13 mouse cellular contexts compared by ENCODE assay signal in genomic region chr7:73222929-73223512, GRCm38 (mm10).
DNase-seq lines count a peak whose midpoint lies in the region; ATAC-seq and TF ChIP-seq lines count a peak whose summit lies in the region.
"Had no signal": no experiment of that assay in that cellular context is flagged by ENCODE, and none has a peak within 500 bp of the region (broad histone marks: within the 10 kb centered on the region; RNA-seq: fewer than 3 reads in every experiment).

No protein-coding gene starts in this region.

- no peaks in the 10 kb centered on the region for H3K36me3 ChIP-seq in testis, adult 2 months (ENCODE audit: control insufficient read depth, insufficient read depth, low read length)
- H3K36me3 ChIP-seq in forebrain, embryonic 15.5 days: no peaks in the 10 kb centered on the region
- no peaks in the 10 kb centered on the region for H3K36me3 ChIP-seq in midbrain, embryonic 11.5 days (ENCODE audit: control insufficient read depth, insufficient read depth, low read length)
- H3K36me3 ChIP-seq in limb, embryonic 10.5 days: no peaks in the 10 kb centered on the region

- H3K9me3 ChIP-seq in forebrain, embryonic 15.5 days: no peaks in the 10 kb centered on the region
- H3K9me3 ChIP-seq in midbrain, embryonic 11.5 days (ENCODE audit: control insufficient read depth, low read length): no peaks in the 10 kb centered on the region
- no peaks in the 10 kb centered on the region for H3K9me3 ChIP-seq in limb, embryonic 10.5 days (replicated peaks)

- ATAC-seq in forebrain, embryonic 15.5 days (replicated peaks): peak; percentile 80
- peak; percentile 50 for ATAC-seq in midbrain, embryonic 11.5 days (ENCODE audit: low FRiP score)
- ATAC-seq in inflammation-experienced regulatory T-cells, adult 6 months: no peak
- ATAC-seq: Patski had no signal

- H3K4me3 ChIP-seq in testis, adult 2 months (ENCODE audit: control insufficient read depth, low read depth, low read length): no peak overlapping the region
- no peak overlapping the region for H3K4me3 ChIP-seq in forebrain, embryonic 15.5 days
- no peak overlapping the region for H3K4me3 ChIP-seq in midbrain, embryonic 11.5 days (ENCODE audit: low read depth, low read length)
- no peak overlapping the region for H3K4me3 ChIP-seq in limb, embryonic 10.5 days
- H3K4me3 ChIP-seq: heart, adult 2 months had no signal

- H3K4me1 ChIP-seq in testis, adult 2 months (ENCODE audit: control insufficient read depth, insufficient read depth, low read length): no peaks in the 10 kb centered on the region
- H3K4me1 ChIP-seq in forebrain, embryonic 15.5 days: peaks cover 19% of the 10 kb centered on the region
- peaks cover 25% of the 10 kb centered on the region for H3K4me1 ChIP-seq in midbrain, embryonic 11.5 days (ENCODE audit: control insufficient read depth, insufficient read depth, low read length)
- peaks cover 17% of the 10 kb centered on the region for H3K4me1 ChIP-seq in limb, embryonic 10.5 days

- H3K27ac ChIP-seq in testis, adult 2 months (ENCODE audit: control insufficient read depth, insufficient read depth, low read depth, low read length): 0 out of 2 replicates have a peak overlapping the region, but pooled peaks have one; percentile 21
- peak overlapping the region; percentile 75 for H3K27ac ChIP-seq in forebrain, embryonic 15.5 days (replicated peaks)
- peak overlapping the region; percentile 95 for H3K27ac ChIP-seq in midbrain, embryonic 11.5 days (ENCODE audit: low read depth, low read length)
- H3K27ac ChIP-seq in limb, embryonic 10.5 days: no peak overlapping the region
- H3K27ac ChIP-seq: heart, adult 2 months had no signal

- H3K27me3 ChIP-seq in testis, adult 2 months (ENCODE audit: control insufficient read depth, insufficient read depth, low read length): no peaks in the 10 kb centered on the region
- H3K27me3 ChIP-seq in forebrain, embryonic 15.5 days: no peaks in the 10 kb centered on the region
- no peaks in the 10 kb centered on the region for H3K27me3 ChIP-seq in midbrain, embryonic 11.5 days (ENCODE audit: control insufficient read depth, insufficient read depth, low read length)
- H3K27me3 ChIP-seq in limb, embryonic 10.5 days (ENCODE audit: low read depth, poor library complexity, severe bottlenecking): no peaks in the 10 kb centered on the region
- H3K27me3 ChIP-seq: Patski had no signal

- no peak overlapping the region for H3K9ac ChIP-seq in forebrain, embryonic 15.5 days (replicated peaks)
- H3K9ac ChIP-seq in midbrain, embryonic 11.5 days (ENCODE audit: low read length): peak overlapping the region; percentile 47; the same call in 1 of the 2 replicates

- no peak for TF ChIP-seq CTCF in testis, adult 2 months (IDR thresholded peaks at IDR 0.05; ENCODE audit: control insufficient read depth, insufficient read depth, insufficient replicate concordance, low read depth, low read length)

- no peak for TF ChIP-seq POLR2A in testis, adult 2 months (IDR thresholded peaks at IDR 0.05; ENCODE audit: control insufficient read depth, low read depth, low read length)

- H3K4me2 ChIP-seq in forebrain, embryonic 15.5 days (replicated peaks): no peak overlapping the region
- H3K4me2 ChIP-seq in midbrain, embryonic 11.5 days: no peak overlapping the region

- WGBS in forebrain, embryonic 15.5 days: 9% methylated on average over 2 of the region's 2 CpGs
- WGBS in midbrain, embryonic 11.5 days: 5% methylated on average over 2 of the region's 2 CpGs
- WGBS in limb, embryonic 10.5 days: 64% methylated on average over 2 of the region's 2 CpGs

- DNase-seq in testis, postnatal 10 days (ENCODE audit: low spot score): no peak
- peak; percentile 92 for DNase-seq in midbrain, embryonic 11.5 days (ENCODE audit: low spot score, missing footprints)
- DNase-seq in limb, embryonic 10.5 days (ENCODE audit: low spot score): no peak
- no peak for DNase-seq in layer of hippocampus, adult 9-11 months
- no peak for DNase-seq in urinary bladder, postnatal 14 days (ENCODE audit: low spot score)
- DNase-seq: adrenal gland, postnatal 10 days; heart, adult 2 months; heart, postnatal 4 days; lung, postnatal 10 days had no signal
